Mouse (Mus musculus): Measurements from ENCODE around the gene Cacnb3.

GRCm38 (mm10) chr15:98683746-98684145 lies 53.1 kb downstream of the Cacnb3 start:
- TF ChIP-seq CHD2 (IDR thresholded peaks at IDR 0.05; ENCODE audit: low read depth, low read length): no peak
- no peak for TF ChIP-seq HCFC1 (IDR thresholded peaks at IDR 0.05; ENCODE audit: borderline replicate concordance, insufficient read depth, low read length)

Measured in ES-E14 (cell line).